Mouse (Mus musculus) left cerebral cortex, postnatal 36 days (tissue): ENCODE data around the gene Krt24. TPM values are rescaled to one million over a fixed set of nuclear protein-coding genes. Genes with fewer than 3 reads are reported as not detected.
"Not testable (repeated sequence)": the region's sequence is repeated elsewhere in the genome, so short reads cannot be mapped to it uniquely, and the experiment has no call there.

Source experiments
- DNase-seq, 2 experiments: peaks; one replicate each; pipeline ENCODE4 v3.0.0; 2021 to 2022; ENCODE audit warnings: low spot score in 2 of 2, mixed read lengths in 1 of 2
- intact Hi-C: fragments of 180-260 bp; cut with DNase I; formaldehyde crosslinking; loops from one replicate; pipeline ENCODE4 v1.15.1; 2025
- total RNA-seq, 2 experiments: library from RNA; stranded (reverse); gene quantifications; 2 replicates each; pipeline ENCODE4 v1.2.3; 2021

The Krt24 gene
- total RNA-seq, 2 experiments from 2014 or later: not detected

DNA sequence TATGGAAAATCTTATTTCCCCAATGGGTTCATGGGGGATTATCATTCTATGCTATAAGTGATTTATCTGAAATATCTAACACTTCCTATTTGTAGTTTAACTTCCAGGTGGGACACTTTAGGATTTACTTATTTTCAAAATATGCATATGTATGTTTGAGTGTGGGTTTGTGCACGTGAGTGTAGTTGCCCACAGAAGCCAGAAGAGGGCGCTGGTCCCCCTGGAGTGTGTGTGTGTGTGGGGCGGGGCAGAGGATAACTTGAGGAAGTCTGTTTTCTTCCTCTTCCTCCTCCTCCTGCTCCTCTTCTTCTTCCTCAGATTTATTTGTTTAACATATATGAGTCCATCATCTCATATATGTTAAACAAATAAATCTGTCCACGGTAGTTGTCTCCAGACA lies 28.8 kb downstream of the Krt24 start:
- intact Hi-C loops: no loop called here
- DNase-seq: no peak

DNA sequence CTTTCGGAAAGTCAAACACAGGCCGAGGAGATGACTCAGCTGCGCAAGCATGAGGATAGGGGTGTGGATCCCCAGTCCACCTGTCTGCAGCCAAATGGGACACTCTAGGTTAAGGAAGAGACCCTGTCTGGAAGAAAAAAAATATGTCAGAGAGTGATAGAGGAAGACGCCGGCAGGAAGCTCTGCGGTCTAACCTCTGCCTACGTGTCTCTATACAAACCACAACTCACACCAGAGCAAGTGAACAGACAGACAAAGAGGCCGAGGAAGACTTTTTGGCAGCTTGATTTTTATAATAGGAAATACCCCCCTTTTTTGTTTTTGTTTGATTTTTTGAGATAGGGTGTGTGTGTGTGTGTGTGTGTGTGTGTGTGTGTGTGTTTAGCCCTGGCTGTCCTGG lies 29.7 kb downstream of the Krt24 start:
- intact Hi-C loops: no loop called here
- DNase-seq: no peak

- intact Hi-C loops: no loop called here
- no peak for DNase-seq
Observed at GRCm38 (mm10) chr11:99253893-99254292, 31.2 kb downstream of the Krt24 start.

- intact Hi-C loops: no loop called here
Observed at GRCm38 (mm10) chr11:99252671-99253070, 32.4 kb downstream of the Krt24 start.

DNA sequence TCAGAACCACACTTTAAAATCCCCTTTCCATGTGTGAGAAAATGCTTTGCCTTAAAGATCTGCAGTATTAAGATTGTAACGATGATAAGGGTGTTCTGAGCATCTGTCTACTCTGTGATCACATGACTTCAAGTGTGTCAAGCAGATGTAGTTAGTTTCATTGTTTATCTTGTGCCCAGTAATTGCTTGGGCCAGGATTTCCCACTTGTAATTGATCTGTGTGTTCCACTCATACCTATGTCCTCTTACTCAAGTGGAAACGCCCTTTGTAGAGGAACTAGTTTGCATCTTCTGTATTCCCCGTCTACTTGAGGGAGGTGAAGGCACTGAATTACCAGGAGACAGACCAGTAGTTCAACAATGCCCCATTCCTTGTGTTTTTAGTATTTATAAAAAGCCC lies 34.4 kb downstream of the Krt24 start:
- intact Hi-C loops: no loop called here

More at GRCm38 (mm10) chr11:99252671-99253070, 32.4 kb downstream of the Krt24 start:
- DNase-seq: no peak

GRCm38 (mm10) chr11:99250241-99250640 lies 34.8 kb downstream of the Krt24 start:
- peak; percentile 32 to 64 for DNase-seq
- intact Hi-C loops: no loop called here

More for the DNA sequence above, 34.4 kb downstream of the Krt24 start:
- no peak for DNase-seq

GRCm38 (mm10) chr11:99249115-99249514 lies 35.9 kb downstream of the Krt24 start:
- no peak for DNase-seq
- intact Hi-C loops: no loop called here

- no peak for DNase-seq
- intact Hi-C loops: no loop called here
Observed at GRCm38 (mm10) chr11:99247916-99248315, 37.1 kb downstream of the Krt24 start.

DNA sequence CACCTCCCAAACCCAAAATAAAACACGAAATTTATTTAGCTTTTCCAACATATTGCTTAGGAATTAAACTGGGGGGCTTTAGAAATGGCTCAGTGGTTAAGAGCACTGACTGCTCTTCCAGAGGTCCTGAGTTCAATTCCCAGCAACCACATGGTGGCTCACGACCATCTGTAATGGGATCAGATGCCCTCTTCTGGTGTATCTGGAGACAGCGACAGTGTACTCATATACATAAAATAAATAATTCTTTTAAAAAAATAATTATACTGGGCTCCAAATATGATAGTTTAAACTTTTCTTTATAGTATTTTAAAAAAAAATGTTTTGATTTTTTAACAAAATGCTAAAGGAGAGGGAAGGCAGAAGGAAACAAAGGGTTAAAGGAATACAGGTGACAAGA lies 40.5 kb downstream of the Krt24 start:
- intact Hi-C loops, DNase-seq: not testable (repeated sequence)

DNA sequence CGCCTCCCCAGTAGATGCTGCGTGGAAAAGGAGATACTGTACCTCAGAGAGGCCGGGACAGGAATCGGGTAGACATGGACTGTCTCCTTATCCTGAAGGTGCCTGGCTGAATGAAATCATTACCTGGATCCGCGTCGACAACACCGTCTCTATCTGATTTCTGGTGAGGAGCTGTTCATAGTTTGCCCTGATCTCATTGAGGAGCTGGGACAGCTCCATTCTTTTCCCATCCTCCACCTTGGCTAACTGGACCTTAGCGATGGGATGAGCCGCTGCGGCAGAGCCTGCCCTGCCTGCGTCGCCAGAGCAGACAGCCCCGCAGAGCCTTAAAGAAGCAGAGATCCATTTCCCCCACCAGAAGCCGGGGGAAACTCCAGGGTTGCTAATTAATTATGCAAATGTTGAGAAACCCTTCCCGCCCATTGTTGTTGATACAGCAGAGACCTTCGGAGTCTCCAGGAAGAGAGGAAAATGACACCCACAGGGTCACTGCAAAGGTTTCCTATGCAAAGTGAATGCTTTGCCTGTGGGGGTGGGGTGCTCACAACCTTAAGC lies 41.2 kb downstream of the Krt24 start, which contains the start of gene Krt222:
Gene Krt222 (minus strand): TSS at position 266 of the 555 bp plus-strand sequence.
- peak; percentile 55 to 62 for DNase-seq
- intact Hi-C loops: no loop called here

DNA sequence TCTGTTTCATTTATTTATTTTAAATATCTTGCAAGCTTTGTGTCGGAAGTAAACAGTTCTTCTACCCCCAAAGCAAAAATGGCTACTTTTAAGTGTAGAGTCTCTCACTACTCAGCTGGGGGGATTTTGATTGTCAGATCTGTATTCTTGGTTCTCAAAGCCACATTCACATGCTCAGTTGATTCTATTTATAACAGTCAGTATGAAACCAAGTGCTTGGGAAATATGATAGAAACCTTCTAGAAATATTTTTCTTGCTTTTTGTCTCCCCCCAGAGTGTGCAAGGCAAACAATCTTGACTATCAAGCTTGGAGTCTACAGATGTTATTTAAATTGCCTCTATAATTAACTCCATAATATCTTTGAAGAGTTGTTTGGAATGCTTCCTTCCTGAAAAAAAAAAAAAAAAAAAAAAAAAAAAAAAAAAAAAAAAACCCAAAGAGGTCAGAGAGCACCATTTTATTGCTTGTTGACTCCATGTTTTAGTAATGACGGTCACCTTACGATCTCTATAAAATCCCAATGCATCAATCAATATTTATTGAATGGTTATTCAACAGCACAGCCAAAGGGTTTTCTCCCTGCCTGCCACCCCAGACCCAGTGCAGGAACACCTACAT lies 41.8 kb downstream of the Krt24 start:
- DNase-seq: no peak
- intact Hi-C loops: no loop called here

DNA sequence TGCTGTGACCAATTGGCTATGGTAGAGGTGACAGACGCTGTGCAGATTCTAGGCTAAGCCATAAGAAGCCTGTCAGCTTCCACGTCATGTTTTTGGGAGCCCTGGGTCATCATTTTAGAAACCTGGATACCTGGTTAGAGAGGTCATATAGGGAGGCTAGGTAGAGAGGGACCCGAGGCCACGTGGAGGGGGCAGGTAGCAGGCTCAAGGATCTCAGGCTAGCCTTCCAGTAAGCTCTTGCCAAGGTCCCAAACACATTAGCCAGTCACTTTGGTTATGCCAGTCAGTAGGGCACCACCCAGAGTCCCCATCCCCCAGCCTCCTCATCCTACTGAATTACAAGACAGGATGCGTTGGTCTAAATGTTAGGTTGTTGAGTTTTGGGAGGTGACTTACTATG lies 43.0 kb downstream of the Krt24 start:
- no peak for DNase-seq
- intact Hi-C loops: no loop called here

- intact Hi-C loops: no loop called here
- DNase-seq: no peak
Observed at GRCm38 (mm10) chr11:99238468-99238867, 46.6 kb downstream of the Krt24 start.

GRCm38 (mm10) chr11:99231049-99231816 lies 53.8 kb downstream of the Krt24 start:
- intact Hi-C loops: no loop called here
- no peak for DNase-seq

DNA sequence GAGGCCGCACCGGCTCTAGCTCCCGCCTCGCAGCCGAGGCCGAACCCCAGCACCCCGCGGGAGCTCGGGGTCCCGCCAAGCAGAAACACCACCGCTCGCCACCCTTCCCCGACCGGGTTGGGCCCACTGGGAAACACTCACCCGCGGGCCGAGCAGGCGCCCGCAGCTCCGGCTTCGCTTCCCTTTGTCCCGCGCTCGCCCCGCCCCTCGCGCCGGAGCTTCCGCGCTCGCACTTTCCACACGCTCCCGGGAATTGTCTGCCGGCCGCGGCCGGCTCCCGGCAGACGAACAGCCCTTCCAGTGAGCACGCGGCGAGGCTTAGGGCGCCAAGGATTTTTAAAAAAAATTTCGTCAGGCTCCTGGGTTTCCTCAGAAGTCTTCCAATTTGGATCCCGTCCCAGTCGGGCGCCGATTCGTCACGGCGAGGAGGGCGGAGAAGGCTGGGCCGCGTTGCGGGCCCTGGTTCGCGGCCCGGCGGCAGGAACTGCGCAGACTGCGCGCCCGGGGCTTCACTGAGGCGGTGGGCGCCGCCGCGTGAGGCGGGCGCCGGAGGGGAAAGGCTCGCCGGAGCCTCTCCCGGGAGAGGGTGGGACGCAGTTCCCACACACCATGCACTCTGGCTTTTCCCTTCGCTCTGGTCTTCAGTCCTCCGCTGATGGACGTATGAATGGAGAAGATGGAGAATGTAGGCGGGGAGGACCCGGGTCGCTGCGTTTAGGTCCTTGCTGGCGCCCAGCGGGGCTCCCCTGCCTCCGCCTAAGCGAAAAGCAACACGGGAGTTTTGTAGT lies 54.6 kb downstream of the Krt24 start, which contains the start of gene Smarce1:
Gene Smarce1 (minus strand): TSS at position 757 of the 788 bp plus-strand sequence.
- peak; percentile 85 to 87 for DNase-seq
- intact Hi-C loops: no loop called here

Other genes starting within 250 kb of the Krt24 start
- gene Igfbp4, start 244.0 kb downstream of the Krt24 start, total RNA-seq: 10 to 100 TPM; 72.0 to 90.9 TPM
- gene Tns4, start 196.0 kb downstream of the Krt24 start, total RNA-seq: under 1 TPM; 0.45 to 0.54 TPM
- gene Ccr7, start 130.2 kb downstream of the Krt24 start, total RNA-seq: not detected
- 10 to 100 TPM; 53.0 to 65.2 TPM for gene Smarce1, start 54.2 kb downstream of the Krt24 start, total RNA-seq
- gene Krt222, start 41.2 kb downstream of the Krt24 start, total RNA-seq: 10 to 100 TPM; 31.2 to 37.7 TPM
- gene Krt25, start 37.7 kb upstream of the Krt24 start, total RNA-seq: not detected
- gene Krt26, start 52.7 kb upstream of the Krt24 start, total RNA-seq: not detected
- gene Krt27, start 65.8 kb upstream of the Krt24 start, total RNA-seq: not detected
- not detected for gene Krt28, start 89.6 kb upstream of the Krt24 start, total RNA-seq
- gene Krt10, start 104.1 kb upstream of the Krt24 start, total RNA-seq: 10 to 100 TPM in 1 of 2 experiments, 1 to 10 TPM in 1; 9.7 to 12.4 TPM
- gene Krt12, start 137.0 kb upstream of the Krt24 start, total RNA-seq: 10 to 100 TPM in 1 of 2 experiments, 1 to 10 TPM in 1; 9.4 to 13.4 TPM
- not detected for gene Krt20, start 152.9 kb upstream of the Krt24 start, total RNA-seq
- gene Krt23, start 207.9 kb upstream of the Krt24 start, total RNA-seq: not detected
- gene Krt39, start 236.1 kb upstream of the Krt24 start, total RNA-seq: not detected